Mouse (Mus musculus): ENCODE results near the gene Pced1a. TPM values are rescaled to one million over a fixed set of nuclear protein-coding genes. Genes with fewer than 3 reads are reported as not detected.

Pced1a gene
- total and polyA plus RNA-seq, 2 experiments from 2014 or later = 12.3 to 27.5 TPM

DNA sequence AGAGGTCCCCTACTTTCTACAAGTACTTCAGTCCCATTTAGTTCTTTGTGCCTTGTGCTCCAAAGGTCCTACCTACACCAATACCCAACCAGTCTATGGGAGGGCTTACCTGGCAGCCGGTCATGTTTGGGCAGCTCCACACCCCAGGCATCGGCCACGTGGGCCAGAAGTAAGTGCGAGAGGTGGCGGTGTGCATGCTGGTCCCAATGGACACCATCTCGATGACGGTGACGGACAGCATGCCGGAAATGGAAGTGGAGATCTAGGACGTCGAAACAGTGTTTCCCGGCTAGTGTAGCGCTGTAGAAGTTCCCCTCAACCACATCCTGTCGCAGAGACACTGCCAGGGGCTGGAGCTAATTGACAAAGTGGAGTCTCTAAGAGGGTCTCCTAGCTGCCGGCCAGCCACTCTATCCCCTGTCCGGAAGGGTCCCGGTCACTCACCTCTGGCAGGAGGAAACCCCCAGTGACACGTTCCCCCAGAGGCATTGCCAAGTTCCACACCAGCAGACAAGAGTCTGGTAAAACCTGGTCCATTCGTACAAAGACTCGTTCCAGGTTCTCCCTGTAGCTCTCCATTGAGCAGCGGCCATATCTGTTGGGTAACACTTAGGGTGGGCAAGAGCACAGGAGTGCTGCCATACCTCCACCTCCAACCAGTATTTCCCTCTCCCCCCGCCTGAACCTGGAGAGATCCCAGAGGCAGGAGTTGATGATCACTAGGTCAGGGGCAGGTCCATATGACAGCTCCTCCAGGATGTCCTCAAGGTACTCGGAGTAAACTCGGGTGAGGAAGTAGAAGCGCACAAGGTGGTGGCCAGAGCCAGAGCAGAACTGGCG lies 2.5 kb downstream of the Pced1a start:
- Histone ChIP-seq H3K4me3 (ENCODE audit: low read depth, low read length) (no peak overlapping the region), H3K36me3 (ENCODE audit: insufficient read depth, low read length) (0 out of 2 replicates have a peak, but pooled peaks cover 9% of the 10 kb centered on the region), H3K27me3 (ENCODE audit: insufficient read depth, low read length) (no peaks in the 10 kb centered on the region), H3K4me1 (ENCODE audit: insufficient read depth, low read length) (peaks cover 15% of the 10 kb centered on the region; the same call in 1 of the 2 replicates), H3K9me3 (ENCODE audit: low read length) (no peaks in the 10 kb centered on the region), H3K4me2 (ENCODE audit: low read depth, low read length, poor library complexity, severe bottlenecking) (no peak overlapping the region), H3K9ac (replicated peaks; ENCODE audit: low read length, poor library complexity, severe bottlenecking) (no peak overlapping the region), H3K27ac (ENCODE audit: low read depth, low read length) (no peak overlapping the region)
- no peak for DNase-seq (ENCODE audit: low spot score)
- WGBS = 97% methylated on average over 26 of the region's 26 CpGs
- no peak for TF ChIP-seq CTCF (IDR thresholded peaks at IDR 0.05)
- ATAC-seq (ENCODE audit: low FRiP score) = no peak

DNA sequence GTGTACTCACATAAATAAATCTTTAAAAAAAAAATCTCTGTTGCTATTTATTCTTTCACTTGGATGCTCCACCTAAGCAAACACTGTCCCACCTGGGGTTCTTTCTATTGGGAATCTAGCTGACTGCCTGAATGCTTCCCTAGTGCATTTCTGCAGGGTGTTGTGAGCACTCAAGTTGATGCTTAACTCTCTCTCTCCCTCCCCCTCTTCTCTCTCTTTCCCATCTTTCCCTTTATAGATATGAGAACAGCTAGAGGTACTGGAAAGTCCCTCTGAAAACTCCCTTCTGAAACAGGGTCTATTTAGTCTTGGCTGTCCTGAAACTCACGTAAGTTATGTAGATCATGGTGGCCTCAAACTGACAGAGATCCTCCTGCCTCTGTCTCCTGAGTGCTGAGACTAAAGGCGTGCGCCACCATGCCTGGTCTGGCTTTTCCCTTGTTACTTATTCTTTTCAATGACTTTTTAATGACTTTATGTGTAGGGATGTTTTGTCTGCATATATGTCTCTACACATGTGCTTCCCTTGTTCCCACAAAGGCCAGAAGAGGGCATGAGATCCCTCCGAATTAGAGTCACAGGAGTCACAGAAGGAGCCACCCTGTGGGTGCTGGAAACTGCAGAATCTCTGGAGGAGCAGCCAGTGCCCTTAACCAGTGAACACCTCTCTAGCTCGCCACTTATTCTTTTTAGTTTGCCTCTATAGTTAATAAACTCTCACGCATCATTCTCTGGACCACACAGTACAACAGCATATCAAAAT lies 10.2 kb downstream of the Pced1a start:
- Histone ChIP-seq H3K27ac (ENCODE audit: low read depth, low read length) (no peak overlapping the region), H3K27me3 (ENCODE audit: insufficient read depth, low read length) (no peaks in the 10 kb centered on the region), H3K9ac (replicated peaks; ENCODE audit: low read length, poor library complexity, severe bottlenecking) (no peak overlapping the region), H3K36me3 (ENCODE audit: insufficient read depth, low read length) (0 out of 2 replicates have a peak, but pooled peaks cover 8% of the 10 kb centered on the region), H3K4me1 (ENCODE audit: insufficient read depth, low read length) (no peaks in the 10 kb centered on the region), H3K4me3 (ENCODE audit: low read depth, low read length) (no peak overlapping the region), H3K4me2 (ENCODE audit: low read depth, low read length, poor library complexity, severe bottlenecking) (no peak overlapping the region), H3K9me3 (ENCODE audit: low read length) (no peaks in the 10 kb centered on the region)
- 75% methylated on average over 6 of the region's 6 CpGs for WGBS
- peak; percentile 41 for TF ChIP-seq CTCF (IDR thresholded peaks at IDR 0.05)
- ATAC-seq (ENCODE audit: low FRiP score) = no peak
- no peak for DNase-seq (ENCODE audit: low spot score)

DNA sequence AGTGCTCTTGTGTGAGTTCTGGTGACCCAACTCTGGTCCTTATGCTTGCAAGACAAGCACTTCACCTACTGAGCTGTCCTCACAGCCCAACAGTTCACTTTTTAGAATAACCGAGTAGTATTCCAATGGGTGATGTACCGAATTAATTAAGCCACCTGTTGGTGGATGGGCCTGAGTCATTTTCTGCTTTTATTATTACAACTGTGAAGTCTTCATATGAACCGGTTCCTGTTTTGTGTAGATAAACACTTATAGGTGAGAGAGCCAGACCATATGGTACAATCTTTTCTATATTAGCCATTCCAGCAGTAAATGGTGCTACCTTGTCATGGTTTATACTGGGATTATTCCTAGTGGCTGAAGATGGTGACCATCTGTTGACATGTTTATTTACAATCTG lies 11.7 kb downstream of the Pced1a start:
- no peak for TF ChIP-seq CTCF (IDR thresholded peaks at IDR 0.05)
- H3K36me3 ChIP-seq (ENCODE audit: insufficient read depth, low read length) = no peaks in the 10 kb centered on the region
- no peaks in the 10 kb centered on the region for H3K4me1 ChIP-seq (ENCODE audit: insufficient read depth, low read length)
- no peak overlapping the region for H3K4me3 ChIP-seq (ENCODE audit: low read depth, low read length)
- no peak overlapping the region for H3K27ac ChIP-seq (ENCODE audit: low read depth, low read length)
- H3K4me2 ChIP-seq (ENCODE audit: low read depth, low read length, poor library complexity, severe bottlenecking) = no peak overlapping the region
- no peaks in the 10 kb centered on the region for H3K27me3 ChIP-seq (ENCODE audit: insufficient read depth, low read length)
- no peak overlapping the region for H3K9ac ChIP-seq (replicated peaks; ENCODE audit: low read length, poor library complexity, severe bottlenecking)
- DNase-seq (ENCODE audit: low spot score) = no peak
- WGBS = 83% methylated on average over 3 of the region's 3 CpGs
- ATAC-seq (ENCODE audit: low FRiP score) = no peak
- H3K9me3 ChIP-seq (ENCODE audit: low read length) = no peaks in the 10 kb centered on the region

DNA sequence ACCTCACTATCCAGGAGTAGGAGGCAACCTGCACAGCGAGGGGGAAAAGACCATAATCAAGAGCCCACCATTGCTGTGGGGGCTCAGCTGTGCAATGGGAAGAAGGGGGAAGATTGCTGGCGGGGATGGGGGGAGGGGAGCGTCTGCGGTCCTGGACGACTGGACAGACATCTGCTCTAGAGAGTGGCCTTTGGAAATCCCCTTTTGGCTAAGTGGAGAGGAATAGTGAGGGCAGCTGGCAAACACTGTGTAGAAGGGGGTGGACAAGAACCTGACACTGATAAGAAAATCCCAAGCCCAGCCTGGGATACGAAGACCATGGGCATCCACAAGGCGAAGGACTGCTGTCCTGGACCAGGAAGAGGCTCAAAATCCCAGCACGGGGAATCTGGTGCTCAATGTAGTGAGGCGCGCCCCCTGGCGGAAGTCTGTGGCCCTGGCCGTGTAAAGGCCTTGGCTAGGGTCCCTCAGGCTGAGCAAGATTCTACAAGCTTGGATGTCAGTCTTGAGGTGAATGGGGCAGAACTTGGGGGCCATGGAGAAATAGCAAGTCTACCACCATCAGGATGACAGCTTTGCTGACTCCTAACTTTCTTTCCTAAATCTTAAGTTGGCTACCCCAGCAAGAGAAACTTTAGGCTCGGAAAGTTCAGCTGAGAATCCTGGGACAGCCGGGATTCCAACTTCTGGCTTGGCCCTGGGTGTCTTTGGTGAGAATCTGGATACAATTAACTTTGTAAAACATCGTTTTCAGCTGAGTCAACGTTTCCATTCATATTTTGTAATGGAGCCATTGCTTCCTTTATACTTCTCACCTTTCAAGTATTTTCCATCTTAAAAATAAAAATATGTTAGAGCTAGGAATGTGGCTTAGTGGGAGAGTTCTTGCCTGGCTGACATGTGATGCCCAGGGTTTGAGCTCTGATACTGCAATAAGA lies 12.7 kb downstream of the Pced1a start:
- H3K9me3 ChIP-seq (ENCODE audit: low read length) = no peaks in the 10 kb centered on the region
- no peaks in the 10 kb centered on the region for H3K4me1 ChIP-seq (ENCODE audit: insufficient read depth, low read length)
- no peak overlapping the region for H3K4me3 ChIP-seq (ENCODE audit: low read depth, low read length)
- H3K9ac ChIP-seq (replicated peaks; ENCODE audit: low read length, poor library complexity, severe bottlenecking) = no peak overlapping the region
- H3K36me3 ChIP-seq (ENCODE audit: insufficient read depth, low read length) = no peaks in the 10 kb centered on the region
- no peaks in the 10 kb centered on the region for H3K27me3 ChIP-seq (ENCODE audit: insufficient read depth, low read length)
- DNase-seq (ENCODE audit: low spot score) (peak; percentile 81), ATAC-seq (ENCODE audit: low FRiP score) (peak; percentile 83)
- H3K27ac ChIP-seq (ENCODE audit: low read depth, low read length) = no peak overlapping the region
- H3K4me2 ChIP-seq (ENCODE audit: low read depth, low read length, poor library complexity, severe bottlenecking) = no peak overlapping the region
- TF ChIP-seq CTCF (IDR thresholded peaks at IDR 0.05) = peak; percentile 86
- 38% methylated on average over 16 of the region's 16 CpGs for WGBS

DNA sequence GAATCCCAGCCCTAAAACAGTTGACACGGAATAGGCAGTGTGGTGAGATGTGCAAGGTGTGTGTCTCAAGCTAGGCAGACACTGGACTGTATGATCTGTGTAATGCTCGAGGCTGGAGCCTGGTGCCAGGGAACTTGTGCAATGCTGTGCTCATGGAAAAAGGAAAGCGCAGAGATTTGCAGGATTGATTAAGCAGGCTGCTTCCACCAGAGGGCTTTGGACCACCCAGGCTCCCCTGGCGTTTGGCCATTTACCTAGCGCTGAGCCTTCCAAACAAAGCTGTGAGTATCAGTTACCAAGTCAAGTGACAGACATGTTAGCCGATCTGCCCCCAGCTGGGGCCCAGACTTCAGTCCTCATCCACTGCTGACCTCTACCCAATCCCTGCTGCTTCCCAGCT lies 16.3 kb downstream of the Pced1a start:
- no peaks in the 10 kb centered on the region for H3K9me3 ChIP-seq (ENCODE audit: low read length)
- no peaks in the 10 kb centered on the region for H3K27me3 ChIP-seq (ENCODE audit: insufficient read depth, low read length)
- no peaks in the 10 kb centered on the region for H3K4me1 ChIP-seq (ENCODE audit: insufficient read depth, low read length)
- 16% methylated on average over 6 of the region's 6 CpGs for WGBS
- peak; percentile 31; the same call in 1 of the 2 replicates for TF ChIP-seq CTCF (IDR thresholded peaks at IDR 0.05)
- H3K4me2 ChIP-seq (ENCODE audit: low read depth, low read length, poor library complexity, severe bottlenecking) = no peak overlapping the region
- no peak overlapping the region for H3K27ac ChIP-seq (ENCODE audit: low read depth, low read length)
- ATAC-seq (ENCODE audit: low FRiP score) = no peak
- no peak overlapping the region for H3K4me3 ChIP-seq (ENCODE audit: low read depth, low read length)
- DNase-seq (ENCODE audit: low spot score) = peak; percentile 64
- no peaks in the 10 kb centered on the region for H3K36me3 ChIP-seq (ENCODE audit: insufficient read depth, low read length)
- no peak overlapping the region for H3K9ac ChIP-seq (replicated peaks; ENCODE audit: low read length, poor library complexity, severe bottlenecking)
